Mouse (Mus musculus) small intestine, adult 2 months (tissue): ENCODE measurements around the gene Myo1a.

Experiments used
- CTCF ChIP-seq: fragments of 200-500 bp; IDR thresholded peaks from 2 replicates; pipeline ENCODE4 v1.5.1; 2012; ENCODE audit warnings: low read depth, mild to moderate bottlenecking, control low read depth, inconsistent platforms, low read length, moderate library complexity, mixed read lengths; ENCODE audit not compliant: insufficient replicate concordance, insufficient read length; ENCODE audit errors: extremely low read depth
- POLR2A ChIP-seq: fragments of 200-500 bp; IDR thresholded peaks from 2 replicates; pipeline ENCODE4 v1.6.1; 2012; ENCODE audit warnings: low read depth, mild to moderate bottlenecking, control low read depth, inconsistent platforms, low read length, moderate library complexity

- TF ChIP-seq CTCF = no peak
- no peak for TF ChIP-seq POLR2A
Measured at GRCm38 (mm10) chr10:127724178-127724577, 19.2 kb downstream of the Myo1a start, which contains the start of gene Tac2.
